Mouse (Mus musculus) liver, postnatal 0 days (tissue): ENCODE measurements around the gene Gm9887. TPM values are rescaled to one million over a fixed set of nuclear protein-coding genes. Genes with fewer than 3 reads are reported as not detected.
A peak's percentile ranks its signal among the peaks of the same experiment; 100 is the strongest.
"Not testable (repeated sequence)": the region's sequence is repeated elsewhere in the genome, so short reads cannot be mapped to it uniquely, and the experiment has no call there.

Experiments
- ATAC-seq: fragments of 200-750 bp; cut with Nextera tagmentation; 2 replicates; pipeline ENCODE4 v1.8.0; 2017; ENCODE audit warnings: mild to moderate bottlenecking, moderate library complexity
- DNase-seq: peaks from one replicate; pipeline ENCODE4 v3.0.0-alpha.2; 2016
- H3K27ac ChIP-seq: fragments of 300-500 bp; sonication (generic); 2 replicates; pipeline ENCODE4 v1.5.1; 2014; ENCODE audit warnings: antibody characterized with exemption, moderate library complexity, mild to moderate bottlenecking, low read depth
- H3K27me3 ChIP-seq: fragments of 300-500 bp; sonication (generic); 2 replicates; pipeline ENCODE4 v1.6.1; 2014; ENCODE audit warnings: low read length, control low read depth, mixed read lengths; ENCODE audit not compliant: insufficient read depth
- H3K36me3 ChIP-seq: fragments of 300-500 bp; sonication (generic); replicated peaks from 2 replicates; pipeline ENCODE4 v1.6.1; 2014; ENCODE audit warnings: mild to moderate bottlenecking, control low read depth, low read length, moderate library complexity, mixed read lengths; ENCODE audit not compliant: insufficient read depth
- H3K4me1 ChIP-seq: fragments of 300-500 bp; sonication (generic); 2 replicates; pipeline ENCODE4 v1.6.1; 2014; ENCODE audit warnings: antibody characterized with exemption, mild to moderate bottlenecking, control low read depth; ENCODE audit not compliant: insufficient read depth
- H3K4me2 ChIP-seq: fragments of 300-500 bp; sonication (generic); 2 replicates; pipeline ENCODE4 v1.6.1; 2014; ENCODE audit warnings: low read depth, mild to moderate bottlenecking, low read length, moderate library complexity, mixed read lengths
- H3K4me3 ChIP-seq: fragments of 300-500 bp; sonication (generic); 2 replicates; pipeline ENCODE4 v1.5.1; 2014; ENCODE audit warnings: low read depth, low read length
- H3K9ac ChIP-seq: fragments of 300-500 bp; sonication (generic); replicated peaks from 2 replicates; pipeline ENCODE4 v1.6.1; 2014; ENCODE audit warnings: mild to moderate bottlenecking, moderate library complexity
- H3K9me3 ChIP-seq: fragments of 300-500 bp; sonication (generic); 2 replicates; pipeline ENCODE4 v1.6.1; 2016; ENCODE audit warnings: mild to moderate bottlenecking, control low read depth, low read length, mixed read lengths
- CTCF ChIP-seq: sonication (generic); IDR thresholded peaks from 2 replicates; pipeline ENCODE4 v1.5.1; 2016; ENCODE audit warnings: antibody characterized with exemption, low read depth
- EP300 ChIP-seq: IDR thresholded peaks from 2 replicates; pipeline ENCODE4 v1.6.1; 2016; ENCODE audit warnings: antibody characterized with exemption, low read depth, mild to moderate bottlenecking
- WGBS: fragments of 180-500 bp; shearing (Covaris S2); extraction: QIAGEN DNeasy Blood & Tissue Kit; methylation state at CpG from one replicate; pipeline ENCODE4 v1.1.7; 2014; ENCODE audit not compliant: insufficient replicate concordance; 5-methylcytosine and 5-hydroxymethylcytosine counted together
- polyA plus RNA-seq: library from polyadenylated mRNA; unstranded; fragments of >200 nt; fragmentation: Nextera tagmentation; extraction: Ambion mirVana; gene quantifications from 2 replicates; pipeline ENCODE4 v1.2.1, GENCODE M21; 2015

The Gm9887 gene
- polyA plus RNA-seq, 1 experiment from 2014 or later: 1.00 TPM

GRCm38 (mm10) chr12:69389273-69389938 is 17.1 kb upstream of the Gm9887 start:
- ATAC-seq: no peak

GRCm38 (mm10) chr12:69388321-69388869 is 16.1 kb upstream of the Gm9887 start:
- no peak overlapping the region for H3K4me2 ChIP-seq
- DNase-seq: no peak
- peaks cover 3% of the 10 kb centered on the region; the same call in 1 of the 2 replicates for H3K4me1 ChIP-seq
- H3K36me3 ChIP-seq: no peaks in the 10 kb centered on the region
- H3K4me3 ChIP-seq: no peak overlapping the region
- H3K27ac ChIP-seq: no peak overlapping the region
- 91% methylated on average over 10 of the region's 10 CpGs for WGBS
- no peak overlapping the region for H3K9ac ChIP-seq
- H3K27me3 ChIP-seq: no peaks in the 10 kb centered on the region
- TF ChIP-seq EP300 (no peak), CTCF (no peak)
- no peaks in the 10 kb centered on the region for H3K9me3 ChIP-seq
- no peak for ATAC-seq

More at GRCm38 (mm10) chr12:69389273-69389938, 17.1 kb upstream of the Gm9887 start:
- H3K4me3 ChIP-seq: no peak overlapping the region
- WGBS: 53% methylated on average over 7 of the region's 7 CpGs
- H3K36me3 ChIP-seq: no peaks in the 10 kb centered on the region
- H3K4me2 ChIP-seq: no peak overlapping the region
- H3K27ac ChIP-seq: no peak overlapping the region
- TF ChIP-seq CTCF: no peak
- H3K27me3 ChIP-seq: no peaks in the 10 kb centered on the region
- no peaks in the 10 kb centered on the region for H3K9me3 ChIP-seq
- no peak for DNase-seq
- no peak overlapping the region for H3K9ac ChIP-seq
- peaks cover 3% of the 10 kb centered on the region; the same call in 1 of the 2 replicates for H3K4me1 ChIP-seq

- 84% methylated on average over 12 of the region's 12 CpGs for WGBS
- ATAC-seq, H3K36me3 ChIP-seq, H3K27ac ChIP-seq, H3K9me3 ChIP-seq, DNase-seq, H3K27me3 ChIP-seq, H3K4me3 ChIP-seq, H3K9ac ChIP-seq, H3K4me1 ChIP-seq, H3K4me2 ChIP-seq: not testable (repeated sequence)
These were observed 14.0 kb upstream of the Gm9887 start for GRCm38 (mm10) chr12:69386281-69386732.

- Histone ChIP-seq H3K4me2 (no peak overlapping the region), H3K36me3 (no peaks in the 10 kb centered on the region), H3K27me3 (no peaks in the 10 kb centered on the region), H3K9ac (no peak overlapping the region), H3K4me1 (peaks cover 7% of the 10 kb centered on the region), H3K27ac (no peak overlapping the region), H3K9me3 (no peaks in the 10 kb centered on the region), H3K4me3 (no peak overlapping the region)
- TF ChIP-seq EP300: 0 out of 2 replicates have a peak, but pooled peaks have one; percentile 15
- no peak for TF ChIP-seq CTCF
- peak; percentile 60 for ATAC-seq
- no peak for DNase-seq
- 47% methylated on average over 6 of the region's 6 CpGs for WGBS
These were observed 13.5 kb upstream of the Gm9887 start for GRCm38 (mm10) chr12:69385542-69386280.

- H3K4me1 ChIP-seq: peaks cover 7% of the 10 kb centered on the region
- no peak overlapping the region for H3K4me3 ChIP-seq
- no peak for ATAC-seq
- no peak overlapping the region for H3K27ac ChIP-seq
- H3K36me3 ChIP-seq: no peaks in the 10 kb centered on the region
- TF ChIP-seq EP300 (no peak), CTCF (no peak)
- DNase-seq: no peak
- no peak overlapping the region for H3K9ac ChIP-seq
- no peaks in the 10 kb centered on the region for H3K9me3 ChIP-seq
- H3K4me2 ChIP-seq: no peak overlapping the region
- WGBS: 82% methylated on average over 5 of the region's 5 CpGs
- no peaks in the 10 kb centered on the region for H3K27me3 ChIP-seq
These were observed 12.3 kb upstream of the Gm9887 start for GRCm38 (mm10) chr12:69384606-69385005.

- 70% methylated on average over 1 of the region's 1 CpGs for WGBS
- no peak for ATAC-seq
- no peak overlapping the region for H3K27ac ChIP-seq
- H3K27me3 ChIP-seq: no peaks in the 10 kb centered on the region
- H3K9ac ChIP-seq: no peak overlapping the region
- H3K36me3 ChIP-seq: peaks cover 3% of the 10 kb centered on the region; the same call in 1 of the 2 replicates
- H3K4me3 ChIP-seq: no peak overlapping the region
- no peak for TF ChIP-seq CTCF
- TF ChIP-seq EP300: no peak
- DNase-seq: no peak
- peaks cover 7% of the 10 kb centered on the region for H3K4me1 ChIP-seq
- no peaks in the 10 kb centered on the region for H3K9me3 ChIP-seq
- no peak overlapping the region for H3K4me2 ChIP-seq
These were observed 10.6 kb upstream of the Gm9887 start for GRCm38 (mm10) chr12:69382880-69383279.
